20 mouse cellular contexts compared by ENCODE assay signal in the genomic region with DNA sequence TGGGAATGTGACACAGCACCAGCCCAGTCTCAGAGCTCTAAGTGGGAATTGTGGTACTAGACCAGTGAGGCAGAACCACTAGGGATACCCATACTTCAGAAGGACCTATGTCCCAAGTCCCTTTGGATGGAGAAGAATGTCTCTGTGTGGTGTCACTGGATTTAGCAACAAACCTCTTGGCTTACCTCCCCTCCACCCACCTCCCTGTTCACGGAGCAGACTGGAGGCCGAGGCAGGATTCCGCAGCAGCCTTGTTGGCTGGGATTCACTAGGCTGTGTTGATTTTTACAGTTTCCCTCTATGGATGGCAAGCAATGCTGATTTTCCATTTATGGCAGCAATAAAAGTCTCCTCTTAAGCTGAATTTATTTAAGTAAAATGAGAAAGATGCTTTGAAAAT. TPM values are rescaled to one million over a fixed set of nuclear protein-coding genes. Genes with fewer than 3 reads are reported as not detected.
A peak's percentile ranks its signal among the peaks of the same experiment; 100 is the strongest.
DNase-seq lines count a peak whose midpoint lies in the region; ATAC-seq lines count a peak whose summit lies in the region.
"Had no signal": no experiment of that assay in that cellular context is flagged by ENCODE, and none has a peak within 500 bp of the region (broad histone marks: within the 10 kb centered on the region; RNA-seq: fewer than 3 reads in every experiment).

No protein-coding gene starts in this region.

- peak overlapping the region; percentile 22; the same call in 1 of the 2 replicates for H3K9ac ChIP-seq in hindbrain, embryonic 14.5 days
- H3K9ac ChIP-seq in midbrain, embryonic 15.5 days, result peak overlapping the region; percentile 13; the same call in 1 of the 2 replicates
- H3K9ac ChIP-seq: forebrain, embryonic 12.5 days; heart, embryonic 15.5 days; kidney, embryonic 15.5 days had no signal

- no peaks in the 10 kb centered on the region for H3K27me3 ChIP-seq in hindbrain, embryonic 14.5 days (ENCODE audit: control insufficient read depth, insufficient read depth, low read length)
- peaks cover 50% of the 10 kb centered on the region for H3K27me3 ChIP-seq in hindbrain, embryonic 10.5 days (ENCODE audit: insufficient read depth, poor library complexity, severe bottlenecking)
- H3K27me3 ChIP-seq in midbrain, embryonic 15.5 days (replicated peaks), result no peaks in the 10 kb centered on the region

- no peak for DNase-seq in hindbrain, embryonic 14.5 days (ENCODE audit: low spot score)
- DNase-seq in hindbrain, embryonic 10.5 days (ENCODE audit: low spot score), result no peak
- DNase-seq in right cerebral cortex, adult 18-20 months, result peak; percentile 47
- no peak for DNase-seq in right cerebral cortex, postnatal 14 days
- no peak for DNase-seq in B cell, adult 2 months
- DNase-seq in kidney, adult 9 months, result no peak
- DNase-seq: cerebellum, adult 8-10 months; gastrocnemius, postnatal 25 days; heart, postnatal 4 days; lung, adult 18-20 months; thymus, postnatal 36 days had no signal

- peak overlapping the region; percentile 11; the same call in 1 of the 2 replicates for H3K4me2 ChIP-seq in hindbrain, embryonic 14.5 days (replicated peaks)
- H3K4me2 ChIP-seq in midbrain, embryonic 15.5 days, result peak overlapping the region; percentile 28; the same call in 1 of the 2 replicates
- H3K4me2 ChIP-seq: forebrain, embryonic 12.5 days; heart, embryonic 15.5 days; liver, embryonic 11.5 days had no signal

- H3K36me3 ChIP-seq in hindbrain, embryonic 14.5 days (replicated peaks; ENCODE audit: control insufficient read depth, insufficient read depth), result no peaks in the 10 kb centered on the region
- H3K36me3 ChIP-seq in hindbrain, embryonic 10.5 days, result no peaks in the 10 kb centered on the region
- no peaks in the 10 kb centered on the region for H3K36me3 ChIP-seq in midbrain, embryonic 15.5 days (replicated peaks)
- H3K36me3 ChIP-seq: embryonic facial prominence, embryonic 10.5 days; forebrain, embryonic 12.5 days; heart, embryonic 15.5 days; kidney, embryonic 15.5 days had no signal

- H3K9me3 ChIP-seq in hindbrain, embryonic 14.5 days (ENCODE audit: control insufficient read depth, low read length), result no peaks in the 10 kb centered on the region
- no peaks in the 10 kb centered on the region for H3K9me3 ChIP-seq in hindbrain, embryonic 10.5 days
- H3K9me3 ChIP-seq in midbrain, embryonic 15.5 days, result no peaks in the 10 kb centered on the region
- H3K9me3 ChIP-seq: embryonic facial prominence, embryonic 10.5 days; forebrain, embryonic 12.5 days; heart, embryonic 15.5 days; kidney, embryonic 15.5 days; megakaryocyte, embryonic 14.5 days had no signal

- WGBS in hindbrain, embryonic 14.5 days, result 58% methylated on average over 3 of the region's 3 CpGs
- WGBS in hindbrain, embryonic 10.5 days, result 82% methylated on average over 3 of the region's 3 CpGs
- WGBS in midbrain, embryonic 15.5 days, result 64% methylated on average over 3 of the region's 3 CpGs

- H3K27ac ChIP-seq in hindbrain, embryonic 14.5 days, result peak overlapping the region; percentile 48; the same call in 1 of the 2 replicates
- H3K27ac ChIP-seq in hindbrain, embryonic 10.5 days, result no peak overlapping the region
- peak overlapping the region; percentile 31 for H3K27ac ChIP-seq in midbrain, embryonic 15.5 days
- H3K27ac ChIP-seq: heart, embryonic 15.5 days; kidney, embryonic 15.5 days had no signal

- H3K4me3 ChIP-seq in hindbrain, embryonic 14.5 days (replicated peaks; ENCODE audit: low read length), result no peak overlapping the region
- no peak overlapping the region for H3K4me3 ChIP-seq in hindbrain, embryonic 10.5 days
- H3K4me3 ChIP-seq in midbrain, embryonic 15.5 days, result no peak overlapping the region
- H3K4me3 ChIP-seq: embryonic facial prominence, embryonic 10.5 days; forebrain, embryonic 12.5 days; heart, embryonic 15.5 days; kidney, embryonic 15.5 days; megakaryocyte, embryonic 14.5 days had no signal

- peaks cover 43% of the 10 kb centered on the region for H3K4me1 ChIP-seq in hindbrain, embryonic 14.5 days (replicated peaks; ENCODE audit: control insufficient read depth, insufficient read depth, low read length)
- H3K4me1 ChIP-seq in hindbrain, embryonic 10.5 days (replicated peaks), result peaks cover 43% of the 10 kb centered on the region
- peaks cover 61% of the 10 kb centered on the region for H3K4me1 ChIP-seq in midbrain, embryonic 15.5 days
- H3K4me1 ChIP-seq: heart, embryonic 15.5 days; megakaryocyte, embryonic 14.5 days had no signal

- no peak for ATAC-seq in hindbrain, embryonic 14.5 days (ENCODE audit: low FRiP score)
- ATAC-seq in midbrain, embryonic 15.5 days (replicated peaks), result no peak
- ATAC-seq: intestine, embryonic 16.5 days had no signal

RNA-seq across cellular contexts. Expression of a gene that starts 12.5 kb away (rescaled TPM):
- 48.4 and 48.9 TPM in 2 replicates for polyA plus RNA-seq in hindbrain, embryonic 14.5 days (2014; fragmentation: Nextera tagmentation; extraction: Ambion mirVana)
- 0.62 and 3.2 TPM in 2 replicates for polyA plus RNA-seq in hindbrain, embryonic 10.5 days (2016; fragmentation: Nextera tagmentation; extraction: Ambion mirVana)
- polyA plus RNA-seq in midbrain, embryonic 15.5 days (2015; fragmentation: Nextera tagmentation; extraction: Ambion mirVana), result 28.3 and 33.3 TPM in 2 replicates
- polyA plus RNA-seq: heart, embryonic 15.5 days; limb, embryonic 11.5 days had no signal
